Mouse (Mus musculus): ENCODE data around the gene Xrra1. TPM values are rescaled to one million over a fixed set of nuclear protein-coding genes. Genes with fewer than 3 reads are reported as not detected.

Gene Xrra1
- polyA plus RNA-seq, 1 experiment from 2014 or later: 1.1 TPM

- H3K4me1 ChIP-seq (replicated peaks; ENCODE audit: control insufficient read depth, insufficient read depth, low read length): peaks cover 45% of the 10 kb centered on the region
- no peak overlapping the region for H3K4me3 ChIP-seq (replicated peaks; ENCODE audit: low read length)
These were observed 106.3 kb downstream of the Xrra1 start for GRCm38 (mm10) chr7:99965020-99965841.

GRCm38 (mm10) chr7:99966011-99966721 is 107.2 kb downstream of the Xrra1 start:
- Histone ChIP-seq H3K4me1 (replicated peaks; ENCODE audit: control insufficient read depth, insufficient read depth, low read length) (peaks cover 46% of the 10 kb centered on the region), H3K4me3 (replicated peaks; ENCODE audit: low read length) (no peak overlapping the region), H3K36me3 (replicated peaks; ENCODE audit: control insufficient read depth, insufficient read depth) (no peaks in the 10 kb centered on the region), H3K27me3 (ENCODE audit: control insufficient read depth, insufficient read depth, low read length) (no peaks in the 10 kb centered on the region), H3K4me2 (replicated peaks) (peak overlapping the region; percentile 5; the same call in 1 of the 2 replicates), H3K27ac (peak overlapping the region; percentile 80), H3K9me3 (ENCODE audit: control insufficient read depth, low read length) (no peaks in the 10 kb centered on the region), H3K9ac (peak overlapping the region; percentile 37)
- DNase-seq (ENCODE audit: low spot score) (peak; percentile 46), ATAC-seq (ENCODE audit: low FRiP score) (0 out of 2 replicates have a peak, but pooled peaks have one; percentile 40)
- 30% methylated on average over 9 of the region's 9 CpGs for WGBS

More at GRCm38 (mm10) chr7:99965020-99965841, 106.3 kb downstream of the Xrra1 start:
- Histone ChIP-seq H3K9ac (peak overlapping the region; percentile 37), H3K27ac (peak overlapping the region; percentile 80), H3K27me3 (ENCODE audit: control insufficient read depth, insufficient read depth, low read length) (no peaks in the 10 kb centered on the region), H3K9me3 (ENCODE audit: control insufficient read depth, low read length) (no peaks in the 10 kb centered on the region), H3K4me2 (replicated peaks) (peak overlapping the region; percentile 29), H3K36me3 (replicated peaks; ENCODE audit: control insufficient read depth, insufficient read depth) (no peaks in the 10 kb centered on the region)
- DNase-seq (ENCODE audit: low spot score): peak; percentile 40
- 19% methylated on average over 9 of the region's 9 CpGs for WGBS
- ATAC-seq (ENCODE audit: low FRiP score): peak; percentile 65

Other genes with a start within 250 kb of the Xrra1 start
- 1.7 and 2.5 TPM in 2 replicates for gene Tpbgl, start 232.0 kb upstream of the Xrra1 start, polyA plus RNA-seq (2014; fragmentation: Nextera tagmentation; extraction: Ambion mirVana)
- gene Slco2b1, start 147.8 kb upstream of the Xrra1 start, polyA plus RNA-seq (2014; fragmentation: Nextera tagmentation; extraction: Ambion mirVana): 7.7 and 8.4 TPM in 2 replicates
- gene Olfr520, start 128.8 kb upstream of the Xrra1 start, polyA plus RNA-seq (2014; fragmentation: Nextera tagmentation; extraction: Ambion mirVana): not detected in 2 replicates
- not detected in 2 replicates for gene Olfr521, start 95.6 kb upstream of the Xrra1 start, polyA plus RNA-seq (2014; fragmentation: Nextera tagmentation; extraction: Ambion mirVana)
- gene Neu3, start 30.7 kb upstream of the Xrra1 start, polyA plus RNA-seq (2014; fragmentation: Nextera tagmentation; extraction: Ambion mirVana): 1.3 and 2.2 TPM in 2 replicates
- gene Spcs2, start 4.3 kb downstream of the Xrra1 start, polyA plus RNA-seq (2014; fragmentation: Nextera tagmentation; extraction: Ambion mirVana): 268 and 276 TPM in 2 replicates
- 5.3 and 5.8 TPM in 2 replicates for gene Rnf169, start 121.3 kb downstream of the Xrra1 start, polyA plus RNA-seq (2014; fragmentation: Nextera tagmentation; extraction: Ambion mirVana)
- 0.31 and 0.67 TPM in 2 replicates for gene Chrdl2, start 147.1 kb downstream of the Xrra1 start, polyA plus RNA-seq (2014; fragmentation: Nextera tagmentation; extraction: Ambion mirVana)

All from hindbrain, embryonic 14.5 days (tissue).